Mouse (Mus musculus) hindbrain, postnatal 0 days (tissue): Measurements from ENCODE around the gene Cryba4. TPM values are rescaled to one million over a fixed set of nuclear protein-coding genes. Genes with fewer than 3 reads are reported as not detected.

ENCODE experiments used
- ATAC-seq: fragments of 200-750 bp; cut with Nextera tagmentation; 2 replicates; pipeline ENCODE4 v1.8.0; 2017; ENCODE audit warnings: mild to moderate bottlenecking, moderate TSS enrichment, moderate library complexity
- DNase-seq: peaks from one replicate; pipeline ENCODE4 v3.0.0-alpha.2; 2015; ENCODE audit warnings: low spot score
- H3K27ac ChIP-seq: fragments of 300-500 bp; sonication (generic); 2 replicates; pipeline ENCODE4 v1.5.1; 2014; ENCODE audit warnings: mild to moderate bottlenecking
- H3K27me3 ChIP-seq: fragments of 300-500 bp; sonication (generic); 2 replicates; pipeline ENCODE4 v1.6.1; 2014; ENCODE audit warnings: low read length, mixed read lengths; ENCODE audit not compliant: insufficient read depth
- H3K36me3 ChIP-seq: fragments of 300-500 bp; sonication (generic); 2 replicates; pipeline ENCODE4 v1.6.1; 2014; ENCODE audit warnings: low read length, mixed read lengths; ENCODE audit not compliant: insufficient read depth
- H3K4me1 ChIP-seq: fragments of 300-500 bp; sonication (generic); 2 replicates; pipeline ENCODE4 v1.6.1; 2014; ENCODE audit warnings: antibody characterized with exemption, low read length, mixed read lengths; ENCODE audit not compliant: insufficient read depth
- H3K4me2 ChIP-seq: fragments of 300-500 bp; sonication (generic); 2 replicates; pipeline ENCODE4 v1.6.1; 2014; ENCODE audit warnings: low read depth, mild to moderate bottlenecking, low read length, moderate library complexity, mixed read lengths
- H3K4me3 ChIP-seq: fragments of 300-500 bp; sonication (generic); 2 replicates; pipeline ENCODE4 v1.5.1; 2014; ENCODE audit warnings: low read length
- H3K9ac ChIP-seq: fragments of 300-500 bp; sonication (generic); replicated peaks from 2 replicates; pipeline ENCODE4 v1.6.1; 2014; ENCODE audit warnings: mild to moderate bottlenecking, low read length, moderate library complexity, mixed read lengths
- H3K9me3 ChIP-seq: fragments of 300-500 bp; sonication (generic); 2 replicates; pipeline ENCODE4 v1.6.1; 2016; ENCODE audit warnings: low read length, mixed read lengths
- CTCF ChIP-seq: IDR thresholded peaks from 2 replicates; pipeline ENCODE4 v1.5.1; 2016; ENCODE audit warnings: antibody characterized with exemption, control low read depth, low read depth
- WGBS: fragments of 180-500 bp; shearing (Covaris S2); extraction: QIAGEN DNeasy Blood & Tissue Kit; methylation state at CpG from one replicate; pipeline ENCODE4 v1.1.7; 2014; 5-methylcytosine and 5-hydroxymethylcytosine counted together
- polyA plus RNA-seq: library from polyadenylated mRNA; unstranded; fragments of >200 nt; fragmentation: Nextera tagmentation; extraction: Ambion mirVana; gene quantifications from 2 replicates; pipeline ENCODE4 v1.2.1, GENCODE M21; 2015
- total RNA-seq: library from RNA; depleted of rRNA; stranded (reverse); fragments of >200 nt; gene quantifications from 2 replicates; pipeline ENCODE4 v1.2.3, GENCODE M21; 2014

The Cryba4 gene
- total and polyA plus RNA-seq, 2 experiments from 2014 or later = 0.26 to 2.4 TPM

GRCm38 (mm10) chr5:112257896-112258295 lies 5.6 kb upstream of the Cryba4 start:
- Histone ChIP-seq H3K27me3 (no peaks in the 10 kb centered on the region), H3K4me1 (peaks cover 13% of the 10 kb centered on the region), H3K9ac (no peak overlapping the region), H3K36me3 (no peaks in the 10 kb centered on the region), H3K4me2 (no peak overlapping the region), H3K27ac (no peak overlapping the region), H3K4me3 (no peak overlapping the region), H3K9me3 (no peaks in the 10 kb centered on the region)
- ATAC-seq = no peak
- WGBS = 85% methylated on average over 3 of the region's 3 CpGs
- no peak for DNase-seq
- no peak for TF ChIP-seq CTCF

GRCm38 (mm10) chr5:112256457-112256856 lies 4.1 kb upstream of the Cryba4 start:
- TF ChIP-seq CTCF = no peak
- 69% methylated on average over 9 of the region's 9 CpGs for WGBS
- Histone ChIP-seq H3K27me3 (no peaks in the 10 kb centered on the region), H3K4me3 (no peak overlapping the region), H3K9ac (no peak overlapping the region), H3K4me1 (peaks cover 13% of the 10 kb centered on the region), H3K9me3 (no peaks in the 10 kb centered on the region), H3K27ac (no peak overlapping the region), H3K4me2 (no peak overlapping the region), H3K36me3 (no peaks in the 10 kb centered on the region)
- ATAC-seq = no peak
- peak; percentile 38 for DNase-seq

- Histone ChIP-seq H3K4me3 (no peak within 1 kb of the TSS), H3K27ac (peak within 1 kb of the TSS; percentile 41; the same call in 1 of the 2 replicates), H3K4me2 (no peak within 1 kb of the TSS), H3K9me3 (no peaks in the 10 kb centered on the region), H3K4me1 (peaks cover 13% of the 10 kb centered on the region), H3K27me3 (no peaks in the 10 kb centered on the region), H3K36me3 (no peaks in the 10 kb centered on the region), H3K9ac (no peak within 1 kb of the TSS)
- DNase-seq (peak; percentile 44), ATAC-seq (peak; percentile 24; the same call in 1 of the 2 replicates)
- TF ChIP-seq CTCF = no peak
- WGBS = 37% methylated on average over 3 of the region's 3 CpGs
These were observed 3.1 kb upstream of the Cryba4 start, which contains the start of gene Crybb1 for GRCm38 (mm10) chr5:112255426-112255825. Gene Crybb1, plus strand, starts transcription at chr5:112255815.

GRCm38 (mm10) chr5:112254282-112254806 lies 2.0 kb upstream of the Cryba4 start:
- Histone ChIP-seq H3K4me2 (no peak overlapping the region), H3K27ac (peak overlapping the region; percentile 41; the same call in 1 of the 2 replicates), H3K4me3 (no peak overlapping the region), H3K9ac (no peak overlapping the region), H3K27me3 (no peaks in the 10 kb centered on the region), H3K4me1 (peaks cover 13% of the 10 kb centered on the region), H3K9me3 (no peaks in the 10 kb centered on the region), H3K36me3 (no peaks in the 10 kb centered on the region)
- peak; percentile 39; the same call in 1 of the 2 replicates for ATAC-seq
- no peak for TF ChIP-seq CTCF
- 31% methylated on average over 7 of the region's 7 CpGs for WGBS
- DNase-seq = peak; percentile 73

GRCm38 (mm10) chr5:112253169-112253568 lies 851 bp upstream of the Cryba4 start:
- no peak for ATAC-seq
- WGBS = 38% methylated on average over 8 of the region's 8 CpGs
- no peak for TF ChIP-seq CTCF

GRCm38 (mm10) chr5:112249106-112249505 lies 3.2 kb downstream of the Cryba4 start:
- 85% methylated on average over 11 of the region's 11 CpGs for WGBS

More at GRCm38 (mm10) chr5:112253169-112253568, 851 bp upstream of the Cryba4 start:
- no peak overlapping the region for H3K4me3 ChIP-seq
- H3K4me1 ChIP-seq = peaks cover 13% of the 10 kb centered on the region
- H3K9me3 ChIP-seq = no peaks in the 10 kb centered on the region
- no peak overlapping the region for H3K27ac ChIP-seq
- H3K36me3 ChIP-seq = no peaks in the 10 kb centered on the region
- no peak for DNase-seq
- H3K27me3 ChIP-seq = no peaks in the 10 kb centered on the region
- no peak overlapping the region for H3K9ac ChIP-seq
- H3K4me2 ChIP-seq = no peak overlapping the region

GRCm38 (mm10) chr5:112247399-112247798 lies 4.9 kb downstream of the Cryba4 start:
- Histone ChIP-seq H3K36me3 (no peaks in the 10 kb centered on the region), H3K4me1 (no peaks in the 10 kb centered on the region), H3K4me2 (no peak overlapping the region), H3K27ac (no peak overlapping the region), H3K4me3 (no peak overlapping the region), H3K9ac (no peak overlapping the region), H3K9me3 (no peaks in the 10 kb centered on the region), H3K27me3 (no peaks in the 10 kb centered on the region)
- no peak for DNase-seq
- 47% methylated on average over 8 of the region's 8 CpGs for WGBS
- ATAC-seq = no peak
- no peak for TF ChIP-seq CTCF

More at GRCm38 (mm10) chr5:112249106-112249505, 3.2 kb downstream of the Cryba4 start:
- Histone ChIP-seq H3K36me3 (no peaks in the 10 kb centered on the region), H3K27me3 (no peaks in the 10 kb centered on the region), H3K4me1 (no peaks in the 10 kb centered on the region), H3K4me2 (no peak overlapping the region), H3K4me3 (no peak overlapping the region), H3K27ac (no peak overlapping the region), H3K9ac (no peak overlapping the region), H3K9me3 (no peaks in the 10 kb centered on the region)
- ATAC-seq = no peak
- TF ChIP-seq CTCF = no peak
- DNase-seq = no peak
